Mouse (Mus musculus) testis, adult 2 months (tissue): ENCODE results near the gene Ddah1.

Experiments used
- CTCF ChIP-seq: fragments of 200-500 bp; IDR thresholded peaks from 2 replicates; pipeline ENCODE4 v1.5.1; 2012; ENCODE audit warnings: low read depth, mild to moderate bottlenecking, inconsistent platforms, low read length, moderate library complexity; ENCODE audit not compliant: control insufficient read depth, insufficient read depth, insufficient replicate concordance
- POLR2A ChIP-seq: fragments of 200-500 bp; IDR thresholded peaks from 2 replicates; pipeline ENCODE4 v1.6.1; 2012; ENCODE audit warnings: low read depth, mild to moderate bottlenecking, inconsistent platforms, low read length, moderate library complexity; ENCODE audit not compliant: control insufficient read depth

DNA sequence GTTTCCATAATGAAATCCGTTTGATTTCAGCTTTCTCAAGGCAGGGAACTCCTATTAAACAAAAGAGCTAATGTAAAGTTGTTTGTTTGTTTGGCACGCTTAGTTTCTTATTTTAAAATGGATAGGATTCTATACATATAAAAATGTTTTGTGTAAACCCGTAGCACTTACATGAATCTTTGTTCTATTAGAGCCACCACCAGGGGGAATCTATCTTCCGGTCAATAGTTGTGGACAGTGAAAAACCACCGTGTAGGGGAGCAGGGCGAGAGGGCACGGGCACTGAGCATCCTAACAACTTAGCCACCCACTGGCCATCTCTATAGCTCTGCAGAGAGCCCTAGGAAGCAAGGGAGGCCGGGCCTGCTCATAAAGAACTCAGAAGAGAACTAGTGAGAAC lies 33.4 kb upstream of the Ddah1 start:
- TF ChIP-seq CTCF = no peak
- no peak for TF ChIP-seq POLR2A
